Mouse (Mus musculus) ES-E14 (cell line): ENCODE measurements around the gene Slit3. TPM values are rescaled to one million over a fixed set of nuclear protein-coding genes. Genes with fewer than 3 reads are reported as not detected.

Experiments
- DNase-seq: peaks from one replicate; pipeline ENCODE4 v3.0.0-alpha.2; 2013; ENCODE audit warnings: low read depth, low spot score
- H3K27ac ChIP-seq: 2 replicates; pipeline ENCODE4 v1.5.1; 2012; ENCODE audit warnings: low read depth, mild to moderate bottlenecking, low read length, moderate library complexity, mixed read lengths; ENCODE audit not compliant: poor library complexity, insufficient read depth, severe bottlenecking
- H3K36me3 ChIP-seq: 2 replicates; pipeline ENCODE4 v1.6.1; 2012; ENCODE audit warnings: mild to moderate bottlenecking, low read length, moderate library complexity, mixed read lengths; ENCODE audit not compliant: control insufficient read depth, poor library complexity, insufficient read depth, severe bottlenecking
- H3K4me1 ChIP-seq, 2 experiments: fragments of 150-350 bp in 1 of 2; sonication (generic) in 1 of 2; 2 replicates each; pipeline ENCODE4 v1.6.1; 2012; ENCODE audit warnings: low read length in 2 of 2, mild to moderate bottlenecking in 1 of 2, mixed read lengths in 1 of 2; ENCODE audit not compliant: control insufficient read depth in 2 of 2, insufficient read depth in 2 of 2, poor library complexity in 1 of 2
- H3K4me3 ChIP-seq, 2 experiments: fragments of 150-350 bp in 1 of 2; sonication (generic) in 1 of 2; 2 replicates each; pipeline ENCODE4 v1.5.1; 2012; ENCODE audit warnings: low read length in 2 of 2, low read depth in 1 of 2, mild to moderate bottlenecking in 1 of 2, mixed read lengths in 1 of 2; ENCODE audit not compliant: insufficient read depth in 1 of 2, poor library complexity in 1 of 2, severe bottlenecking in 1 of 2
- H3K9ac ChIP-seq: 2 replicates; pipeline ENCODE4 v1.6.1; 2012; ENCODE audit warnings: low read depth, mild to moderate bottlenecking, low read length, mixed read lengths; ENCODE audit not compliant: poor library complexity, insufficient read depth, severe bottlenecking
- H3K9me3 ChIP-seq: fragments of 150-350 bp; sonication (generic); 2 replicates; pipeline ENCODE4 v1.6.1; 2012; ENCODE audit warnings: low read depth, mild to moderate bottlenecking, low read length; ENCODE audit not compliant: control insufficient read depth, insufficient read depth
- CHD2 ChIP-seq: IDR thresholded peaks from 2 replicates; pipeline ENCODE4 v1.6.1; 2014; ENCODE audit warnings: mild to moderate bottlenecking, low read depth, low read length, inconsistent platforms
- HCFC1 ChIP-seq: IDR thresholded peaks from 2 replicates; pipeline ENCODE4 v1.6.1; 2012; ENCODE audit warnings: low read length, inconsistent platforms, borderline replicate concordance; ENCODE audit not compliant: insufficient read depth
- MAFK ChIP-seq: IDR thresholded peaks from 2 replicates; pipeline ENCODE4 v1.6.1; 2014; ENCODE audit warnings: mild to moderate bottlenecking, low read depth, low read length, inconsistent platforms; ENCODE audit not compliant: insufficient read depth
- ZC3H11A ChIP-seq: IDR thresholded peaks from 2 replicates; pipeline ENCODE4 v1.6.1; 2012; ENCODE audit warnings: low read depth, mild to moderate bottlenecking, inconsistent platforms, low read length, borderline replicate concordance
- ZNF384 ChIP-seq: IDR thresholded peaks from 2 replicates; pipeline ENCODE4 v1.6.1; 2012; ENCODE audit warnings: low read depth, low read length, inconsistent platforms
- in situ Hi-C, 2 experiments: fragments of 600-800 bp; cut with MboI; formaldehyde crosslinking; loops; one replicate each; pipeline ENCODE4 v1.15.1; 2025; ENCODE audit warnings: low sequenced_read_pairs in 2 of 2, inconsistent platforms in 1 of 2; ENCODE audit not compliant: unreplicated experiment in 2 of 2
- total RNA-seq: library from RNA; depleted of rRNA; stranded (reverse); fragments of 300-350 nt; gene quantifications from 2 replicates; pipeline ENCODE4 v1.2.3, GENCODE M21; 2012

Gene Slit3
- total RNA-seq, 1 experiment = 3.7 TPM

GRCm38 (mm10) chr11:35736817-35737216, 615.8 kb downstream of the Slit3 start:
- DNase-seq = peak; percentile 20
- Histone ChIP-seq H3K9ac (no peak overlapping the region), H3K4me1 (no peaks in the 10 kb centered on the region), H3K9me3 (no peaks in the 10 kb centered on the region), H3K4me3 (no peak overlapping the region), H3K36me3 (no peaks in the 10 kb centered on the region), H3K27ac (no peak overlapping the region)
- no peak for TF ChIP-seq HCFC1
- TF ChIP-seq ZC3H11A = no peak
- no peak for TF ChIP-seq MAFK
- no peak for TF ChIP-seq ZNF384
- TF ChIP-seq CHD2 = no peak
- in situ Hi-C loops = no loop called here

GRCm38 (mm10) chr11:35737262-35737661, 616.2 kb downstream of the Slit3 start:
- TF ChIP-seq ZC3H11A = no peak
- no peak for TF ChIP-seq MAFK
- TF ChIP-seq ZNF384 = no peak
- TF ChIP-seq CHD2 = no peak
- no peak for TF ChIP-seq HCFC1
- no peak for DNase-seq
- Histone ChIP-seq H3K4me1 (no peaks in the 10 kb centered on the region), H3K9ac (no peak overlapping the region), H3K4me3 (no peak overlapping the region), H3K27ac (no peak overlapping the region), H3K9me3 (no peaks in the 10 kb centered on the region), H3K36me3 (no peaks in the 10 kb centered on the region)
- in situ Hi-C loops = no loop called here

- no peaks in the 10 kb centered on the region for H3K9me3 ChIP-seq
- no peak for DNase-seq
- H3K4me3 ChIP-seq = no peak overlapping the region
- H3K36me3 ChIP-seq = no peaks in the 10 kb centered on the region
- H3K4me1 ChIP-seq = no peaks in the 10 kb centered on the region
- no peak overlapping the region for H3K9ac ChIP-seq
- TF ChIP-seq CHD2 = no peak
- no peak for TF ChIP-seq MAFK
- no peak for TF ChIP-seq HCFC1
- no peak for TF ChIP-seq ZC3H11A
- no peak for TF ChIP-seq ZNF384
- in situ Hi-C loops = no loop called here
- no peak overlapping the region for H3K27ac ChIP-seq
These were observed 617.1 kb downstream of the Slit3 start for GRCm38 (mm10) chr11:35738102-35738501.

- Histone ChIP-seq H3K4me1 (no peaks in the 10 kb centered on the region), H3K36me3 (no peaks in the 10 kb centered on the region), H3K9me3 (no peaks in the 10 kb centered on the region), H3K27ac (no peak overlapping the region), H3K4me3 (no peak overlapping the region), H3K9ac (no peak overlapping the region)
- TF ChIP-seq MAFK (no peak), CHD2 (no peak), ZNF384 (no peak), HCFC1 (no peak), ZC3H11A (no peak)
- in situ Hi-C loops = no loop called here
- no peak for DNase-seq
These were observed 622.6 kb downstream of the Slit3 start for GRCm38 (mm10) chr11:35743586-35743985.

GRCm38 (mm10) chr11:35744571-35744970, 623.5 kb downstream of the Slit3 start:
- Histone ChIP-seq H3K9ac (no peak overlapping the region), H3K27ac (no peak overlapping the region), H3K4me3 (no peak overlapping the region), H3K9me3 (no peaks in the 10 kb centered on the region), H3K36me3 (no peaks in the 10 kb centered on the region), H3K4me1 (no peaks in the 10 kb centered on the region)
- in situ Hi-C loops = no loop called here
- no peak for DNase-seq
- TF ChIP-seq CHD2 = no peak
- no peak for TF ChIP-seq ZNF384
- TF ChIP-seq ZC3H11A = no peak
- TF ChIP-seq HCFC1 = no peak
- no peak for TF ChIP-seq MAFK
